Comparison of ENCODE assay signal across 26 mouse cellular contexts in genomic region chr7:24751610-24752009, GRCm38 (mm10). TPM values are rescaled to one million over a fixed set of nuclear protein-coding genes. Genes with fewer than 3 reads are reported as not detected.
DNase-seq lines count a peak whose midpoint lies in the region; ATAC-seq and TF ChIP-seq lines count a peak whose summit lies in the region.
"Had no signal": no experiment of that assay in that cellular context is flagged by ENCODE, and none has a peak within 500 bp of the region (broad histone marks: within the 10 kb centered on the region; RNA-seq: fewer than 3 reads in every experiment).

No protein-coding gene starts in this region.

- TF ChIP-seq CTCF in kidney, postnatal 0 days (IDR thresholded peaks at IDR 0.05; ENCODE audit: low read depth) = no peak
- no peak for TF ChIP-seq CTCF in kidney, adult 2 months (conservative IDR thresholded peaks at IDR 0.05; ENCODE audit: insufficient read depth, insufficient read length, low read depth, low read length)

- ATAC-seq in embryonic facial prominence, embryonic 12.5 days (ENCODE audit: insufficient number of reproducible peaks, insufficient read depth, low FRiP score, low TSS enrichment) = no peak
- ATAC-seq in kidney, embryonic 15.5 days (replicated peaks; ENCODE audit: low FRiP score) = peak; percentile 58; the same call in 1 of the 2 replicates
- no peak; the same call in 1 of the 2 replicates for ATAC-seq in kidney, postnatal 0 days (replicated peaks; ENCODE audit: low FRiP score, low read depth)
- ATAC-seq: activated CD4-positive, CD25-positive, alpha-beta regulatory T cell, adult 4 months; CD4-positive, CD25-positive, alpha-beta regulatory T cell, adult 4 months; forebrain, embryonic 13.5 days; forebrain, embryonic 15.5 days; forebrain, postnatal 0 days; Patski had no signal

- WGBS in embryonic facial prominence, embryonic 12.5 days = 62% methylated on average over 2 of the region's 2 CpGs
- WGBS in embryonic facial prominence, embryonic 10.5 days = 77% methylated on average over 2 of the region's 2 CpGs
- 40% methylated on average over 2 of the region's 2 CpGs for WGBS in kidney, embryonic 15.5 days
- WGBS in kidney, postnatal 0 days = 49% methylated on average over 2 of the region's 2 CpGs
- 31% methylated on average over 2 of the region's 2 CpGs for WGBS in kidney, adult 2 months

- TF ChIP-seq POLR2A in kidney, adult 2 months (IDR thresholded peaks at IDR 0.05; ENCODE audit: low read depth, low read length) = no peak

- H3K4me1 ChIP-seq in embryonic facial prominence, embryonic 12.5 days = 0 out of 2 replicates have a peak, but pooled peaks cover 6% of the 10 kb centered on the region
- 0 out of 2 replicates have a peak, but pooled peaks cover 7% of the 10 kb centered on the region for H3K4me1 ChIP-seq in embryonic facial prominence, embryonic 10.5 days
- H3K4me1 ChIP-seq in kidney, embryonic 15.5 days = peaks cover 16% of the 10 kb centered on the region
- H3K4me1 ChIP-seq in kidney, postnatal 0 days (replicated peaks; ENCODE audit: insufficient read depth, low read length) = no peaks in the 10 kb centered on the region
- H3K4me1 ChIP-seq in kidney, adult 2 months (ENCODE audit: control insufficient read depth, insufficient read depth, low read length) = no peaks in the 10 kb centered on the region

- H3K36me3 ChIP-seq in embryonic facial prominence, embryonic 12.5 days = no peaks in the 10 kb centered on the region
- H3K36me3 ChIP-seq in embryonic facial prominence, embryonic 10.5 days (replicated peaks) = no peaks in the 10 kb centered on the region
- H3K36me3 ChIP-seq in kidney, embryonic 15.5 days = no peaks in the 10 kb centered on the region
- no peaks in the 10 kb centered on the region for H3K36me3 ChIP-seq in kidney, postnatal 0 days (ENCODE audit: insufficient read depth, low read length)
- no peaks in the 10 kb centered on the region for H3K36me3 ChIP-seq in kidney, adult 2 months (ENCODE audit: control insufficient read depth, insufficient read depth, low read length)
- H3K36me3 ChIP-seq: forebrain, embryonic 15.5 days; G1E had no signal

- H3K4me2 ChIP-seq in embryonic facial prominence, embryonic 12.5 days (replicated peaks) = no peak overlapping the region
- H3K4me2 ChIP-seq in kidney, embryonic 15.5 days = no peak overlapping the region
- no peak overlapping the region for H3K4me2 ChIP-seq in kidney, postnatal 0 days (ENCODE audit: low read length)
- H3K4me2 ChIP-seq: forebrain, embryonic 13.5 days; forebrain, embryonic 15.5 days had no signal

- no peaks in the 10 kb centered on the region for H3K27me3 ChIP-seq in embryonic facial prominence, embryonic 12.5 days
- H3K27me3 ChIP-seq in embryonic facial prominence, embryonic 10.5 days (replicated peaks; ENCODE audit: low read depth, poor library complexity, severe bottlenecking) = no peaks in the 10 kb centered on the region
- H3K27me3 ChIP-seq in kidney, embryonic 15.5 days = no peaks in the 10 kb centered on the region
- no peaks in the 10 kb centered on the region for H3K27me3 ChIP-seq in kidney, postnatal 0 days (ENCODE audit: insufficient read depth, low read length)
- no peaks in the 10 kb centered on the region for H3K27me3 ChIP-seq in kidney, adult 2 months (replicated peaks; ENCODE audit: control insufficient read depth, insufficient read depth, low read length)
- H3K27me3 ChIP-seq: forebrain, embryonic 13.5 days; forebrain, embryonic 15.5 days had no signal

- H3K4me3 ChIP-seq in embryonic facial prominence, embryonic 12.5 days = no peak overlapping the region
- no peak overlapping the region for H3K4me3 ChIP-seq in embryonic facial prominence, embryonic 10.5 days
- H3K4me3 ChIP-seq in kidney, embryonic 15.5 days (replicated peaks) = no peak overlapping the region
- H3K4me3 ChIP-seq in kidney, postnatal 0 days (replicated peaks; ENCODE audit: low read depth, low read length) = no peak overlapping the region
- no peak overlapping the region for H3K4me3 ChIP-seq in kidney, adult 2 months (ENCODE audit: insufficient read depth, low read depth, low read length)
- H3K4me3 ChIP-seq: forebrain, embryonic 13.5 days; forebrain, embryonic 15.5 days had no signal

- 0 out of 2 replicates have a peak overlapping the region, but pooled peaks have one; percentile 50 for H3K27ac ChIP-seq in embryonic facial prominence, embryonic 12.5 days
- no peak overlapping the region for H3K27ac ChIP-seq in embryonic facial prominence, embryonic 10.5 days (replicated peaks)
- H3K27ac ChIP-seq in kidney, embryonic 15.5 days = 0 out of 2 replicates have a peak overlapping the region, but pooled peaks have one; percentile 4
- no peak overlapping the region for H3K27ac ChIP-seq in kidney, postnatal 0 days
- H3K27ac ChIP-seq in kidney, adult 2 months (ENCODE audit: insufficient read depth, low read depth, low read length) = no peak overlapping the region
- H3K27ac ChIP-seq: forebrain, embryonic 13.5 days; forebrain, embryonic 15.5 days had no signal

- no peak overlapping the region for H3K9ac ChIP-seq in embryonic facial prominence, embryonic 12.5 days
- H3K9ac ChIP-seq in kidney, embryonic 15.5 days = no peak overlapping the region
- no peak overlapping the region for H3K9ac ChIP-seq in kidney, postnatal 0 days (ENCODE audit: low read depth, low read length)
- H3K9ac ChIP-seq: forebrain, embryonic 13.5 days; forebrain, embryonic 15.5 days; forebrain, postnatal 0 days had no signal

- no peaks in the 10 kb centered on the region for H3K9me3 ChIP-seq in embryonic facial prominence, embryonic 12.5 days
- no peaks in the 10 kb centered on the region for H3K9me3 ChIP-seq in embryonic facial prominence, embryonic 10.5 days
- H3K9me3 ChIP-seq in kidney, embryonic 15.5 days (replicated peaks) = no peaks in the 10 kb centered on the region
- H3K9me3 ChIP-seq in kidney, postnatal 0 days (replicated peaks; ENCODE audit: low read length) = no peaks in the 10 kb centered on the region
- H3K9me3 ChIP-seq: forebrain, embryonic 13.5 days; forebrain, embryonic 15.5 days; G1E had no signal

- DNase-seq in embryonic facial prominence, embryonic 10.5 days (ENCODE audit: low spot score) = no peak
- DNase-seq in kidney, postnatal 4 days = no peak
- peak; percentile 43 for DNase-seq in kidney, postnatal 0 days (ENCODE audit: low spot score)
- no peak for DNase-seq in kidney, adult 2 months
- DNase-seq: adrenal gland, adult 8-10 months; adrenal gland, postnatal 14 days; adrenal gland, postnatal 36 days; B cell, adult 2 months; cerebellum, adult 11-12 months; cerebellum, adult 2 months; cerebellum, adult 9-10 months; cerebellum, postnatal 10 days; cerebellum, postnatal 25 days; forebrain, postnatal 0 days had no signal

RNA-seq across cellular contexts. Expression of gene Cd177, which starts 8.5 kb away (rescaled TPM):
- polyA plus RNA-seq in embryonic facial prominence, embryonic 12.5 days (2016; fragmentation: Nextera tagmentation; extraction: Ambion mirVana) = 0.37 and 0.96 TPM in 2 replicates
- 0.06 TPM in 1 of 2 replicates, not detected in the other for polyA plus RNA-seq in embryonic facial prominence, embryonic 10.5 days (2016; fragmentation: Nextera tagmentation; extraction: Ambion mirVana)
- polyA plus RNA-seq in kidney, embryonic 15.5 days (2015; fragmentation: Nextera tagmentation; extraction: Ambion mirVana) = 0.36 and 0.38 TPM in 2 replicates
- polyA plus RNA-seq in kidney, postnatal 0 days (2015; fragmentation: Nextera tagmentation; extraction: Ambion mirVana) = 0.05 and 0.36 TPM in 2 replicates
- polyA plus RNA-seq in kidney, adult 2 months (2012; rRNA removed) = 0.03 and 0.05 TPM in 2 replicates
- polyA plus RNA-seq: CD4-positive, CD25-positive, alpha-beta regulatory T cell, adult 4 months; cortical plate, adult 2 months; embryonic facial prominence, embryonic 11.5 days; forebrain, embryonic 11.5 days had no signal

RNA-seq across cellular contexts. Expression of gene Gm4763, which starts 24.9 kb away (rescaled TPM):
- not detected in 2 replicates for polyA plus RNA-seq in embryonic facial prominence, embryonic 12.5 days (2016; fragmentation: Nextera tagmentation; extraction: Ambion mirVana)
- not detected in 2 replicates for polyA plus RNA-seq in embryonic facial prominence, embryonic 10.5 days (2016; fragmentation: Nextera tagmentation; extraction: Ambion mirVana)
- not detected in 2 replicates for polyA plus RNA-seq in kidney, embryonic 15.5 days (2015; fragmentation: Nextera tagmentation; extraction: Ambion mirVana)
- polyA plus RNA-seq in kidney, postnatal 0 days (2015; fragmentation: Nextera tagmentation; extraction: Ambion mirVana) = not detected in 2 replicates
- polyA plus RNA-seq in kidney, adult 2 months (2012; rRNA removed) = not detected in 2 replicates
- polyA plus RNA-seq: activated CD4-positive, CD25-positive, alpha-beta regulatory T cell, adult 4 months; CD4-positive, CD25-positive, alpha-beta regulatory T cell, adult 4 months; cerebellum, adult 2 months; cortical plate, adult 2 months; embryonic facial prominence, embryonic 11.5 days; embryonic facial prominence, embryonic 14.5 days; forebrain, embryonic 11.5 days; forebrain, embryonic 13.5 days; forebrain, embryonic 15.5 days; forebrain, postnatal 0 days; G1E; Patski had no signal

RNA-seq across cellular contexts. Expression of gene Ceacam10, which starts 25.4 kb away (rescaled TPM):
- 0.38 TPM in 1 of 2 replicates, not detected in the other for polyA plus RNA-seq in embryonic facial prominence, embryonic 12.5 days (2016; fragmentation: Nextera tagmentation; extraction: Ambion mirVana)
- 0.14 TPM in 1 of 2 replicates, not detected in the other for polyA plus RNA-seq in embryonic facial prominence, embryonic 10.5 days (2016; fragmentation: Nextera tagmentation; extraction: Ambion mirVana)
- not detected in 2 replicates for polyA plus RNA-seq in kidney, embryonic 15.5 days (2015; fragmentation: Nextera tagmentation; extraction: Ambion mirVana)
- polyA plus RNA-seq in kidney, postnatal 0 days (2015; fragmentation: Nextera tagmentation; extraction: Ambion mirVana) = 0.11 and 0.22 TPM in 2 replicates
- not detected in 2 replicates for polyA plus RNA-seq in kidney, adult 2 months (2012; rRNA removed)
- polyA plus RNA-seq: activated CD4-positive, CD25-positive, alpha-beta regulatory T cell, adult 4 months; CD4-positive, CD25-positive, alpha-beta regulatory T cell, adult 4 months; forebrain, embryonic 11.5 days; forebrain, embryonic 13.5 days; forebrain, embryonic 15.5 days; forebrain, postnatal 0 days; G1E; Patski had no signal

RNA-seq across cellular contexts. Expression of gene BC049730, which starts 42.6 kb away (rescaled TPM):
- not detected in 2 replicates for polyA plus RNA-seq in embryonic facial prominence, embryonic 12.5 days (2016; fragmentation: Nextera tagmentation; extraction: Ambion mirVana)
- not detected in 2 replicates for polyA plus RNA-seq in embryonic facial prominence, embryonic 10.5 days (2016; fragmentation: Nextera tagmentation; extraction: Ambion mirVana)
- not detected in 2 replicates for polyA plus RNA-seq in kidney, embryonic 15.5 days (2015; fragmentation: Nextera tagmentation; extraction: Ambion mirVana)
- not detected in 2 replicates for polyA plus RNA-seq in kidney, postnatal 0 days (2015; fragmentation: Nextera tagmentation; extraction: Ambion mirVana)
- polyA plus RNA-seq in kidney, adult 2 months (2012; rRNA removed) = 0.10 TPM in 1 of 2 replicates, not detected in the other
- polyA plus RNA-seq: activated CD4-positive, CD25-positive, alpha-beta regulatory T cell, adult 4 months; CD4-positive, CD25-positive, alpha-beta regulatory T cell, adult 4 months; cerebellum, adult 2 months; cortical plate, adult 2 months; embryonic facial prominence, embryonic 11.5 days; embryonic facial prominence, embryonic 14.5 days; forebrain, embryonic 11.5 days; forebrain, embryonic 13.5 days; forebrain, embryonic 15.5 days; forebrain, postnatal 0 days; G1E; Patski had no signal

Comparison
In these comparisons a context has a peak if more than half of its experiments do, and no peak if none do; other contexts are left out.
1. H3K27ac ChIP-seq: peak in embryonic facial prominence, embryonic 12.5 days (single experiment) and kidney, embryonic 15.5 days (single experiment); none in embryonic facial prominence, embryonic 10.5 days (single experiment), kidney, postnatal 0 days (single experiment) and kidney, adult 2 months (single experiment).